Mouse (Mus musculus) CH12.LX (cell line): Measurements from ENCODE around the gene Gm17018. TPM values are rescaled to one million over a fixed set of nuclear protein-coding genes. Genes with fewer than 3 reads are reported as not detected.

Experiments
- DNase-seq: peaks from one replicate; pipeline ENCODE4 v3.0.0-alpha.2; 2013; ENCODE audit errors: extremely low read depth
- H3K27ac ChIP-seq: 2 replicates; pipeline ENCODE4 v1.5.1; 2012; ENCODE audit warnings: low read depth, mild to moderate bottlenecking, control low read depth, moderate library complexity; ENCODE audit not compliant: insufficient read depth
- H3K27me3 ChIP-seq: replicated peaks from 2 replicates; pipeline ENCODE3; 2012; ENCODE audit warnings: inconsistent platforms
- H3K36me3 ChIP-seq, 2 experiments: replicated peaks in 1 of 2; 2 replicates each; pipeline versions ENCODE3 to v1.6.1; 2012; ENCODE audit warnings: inconsistent platforms in 1 of 2, low read length in 1 of 2, mild to moderate bottlenecking in 1 of 2, mixed read lengths in 1 of 2, moderate library complexity in 1 of 2; ENCODE audit not compliant: control insufficient read depth in 1 of 2, insufficient read depth in 1 of 2
- H3K4me1 ChIP-seq, 2 experiments: 2 replicates each; pipeline ENCODE4 v1.6.1; 2012; ENCODE audit warnings: inconsistent platforms in 1 of 2, moderate library complexity in 1 of 2; ENCODE audit not compliant: insufficient read depth in 2 of 2, control insufficient read depth in 1 of 2
- H3K4me2 ChIP-seq: 2 replicates; pipeline ENCODE4 v1.6.1; 2012; ENCODE audit warnings: low read depth, mild to moderate bottlenecking, control low read depth; ENCODE audit not compliant: poor library complexity, insufficient read depth, severe bottlenecking
- H3K4me3 ChIP-seq, 3 experiments: fragments of 150-350 bp in 1 of 3; sonication (generic) in 1 of 3; replicated peaks in 1 of 3; 2 replicates each; pipeline versions ENCODE3 to v1.5.1; 2011 to 2012; ENCODE audit warnings: low read depth in 2 of 3, low read length in 2 of 3, mild to moderate bottlenecking in 2 of 3, moderate library complexity in 2 of 3, control low read depth in 1 of 3, improper control_type of control experiment in 1 of 3, inconsistent platforms in 1 of 3, mixed read lengths in 1 of 3; ENCODE audit not compliant: poor library complexity in 1 of 3
- H3K79me2 ChIP-seq: replicated peaks from 2 replicates; pipeline ENCODE4 v1.6.1; 2012; ENCODE audit warnings: mild to moderate bottlenecking, moderate library complexity; ENCODE audit not compliant: control insufficient read depth, poor library complexity, insufficient read depth, severe bottlenecking; ENCODE audit errors: extremely low read depth
- H3K9ac ChIP-seq: 2 replicates; pipeline ENCODE4 v1.6.1; 2012; ENCODE audit warnings: low read depth, mild to moderate bottlenecking, control low read depth, moderate library complexity; ENCODE audit not compliant: insufficient read depth
- H3K9me3 ChIP-seq: replicated peaks from 2 replicates; pipeline ENCODE3; 2012; ENCODE audit warnings: low read length, inconsistent platforms, mixed read lengths
- E2F4 ChIP-seq: IDR thresholded peaks from 2 replicates; pipeline ENCODE4 v1.6.1; 2011; ENCODE audit warnings: low read depth, low read length, improper control_type of control experiment; ENCODE audit not compliant: insufficient replicate concordance
- ETS1 ChIP-seq: conservative IDR thresholded peaks from 2 replicates; pipeline ENCODE4 v1.6.1; 2012; ENCODE audit warnings: low read depth, mild to moderate bottlenecking, inconsistent platforms, low read length, improper control_type of control experiment, moderate library complexity
- GABPA ChIP-seq: IDR thresholded peaks from 2 replicates; pipeline ENCODE4 v1.6.1; 2012; ENCODE audit warnings: low read depth, low read length, improper control_type of control experiment, inconsistent platforms; ENCODE audit not compliant: insufficient replicate concordance
- HCFC1 ChIP-seq: IDR thresholded peaks from 2 replicates; pipeline ENCODE4 v1.6.1; 2012; ENCODE audit warnings: low read depth, mild to moderate bottlenecking, inconsistent platforms, low read length, improper control_type of control experiment
- JUN ChIP-seq: IDR thresholded peaks from 2 replicates; pipeline ENCODE4 v1.6.1; 2011; ENCODE audit warnings: low read depth, mild to moderate bottlenecking, low read length, improper control_type of control experiment, moderate library complexity; ENCODE audit not compliant: insufficient read depth
- MAX ChIP-seq: IDR thresholded peaks from 2 replicates; pipeline ENCODE4 v1.6.1; 2011; ENCODE audit warnings: low read length, improper control_type of control experiment
- MAZ ChIP-seq: IDR thresholded peaks from 2 replicates; pipeline ENCODE4 v1.6.1; 2012; ENCODE audit warnings: low read depth, mild to moderate bottlenecking, inconsistent platforms, low read length, improper control_type of control experiment, moderate library complexity
- MXI1 ChIP-seq: IDR thresholded peaks from 2 replicates; pipeline ENCODE4 v1.6.1; 2011; ENCODE audit warnings: mild to moderate bottlenecking, low read depth, low read length, improper control_type of control experiment
- MYC ChIP-seq: IDR thresholded peaks from 2 replicates; pipeline ENCODE4 v1.6.1; 2011; ENCODE audit warnings: low read depth, mild to moderate bottlenecking, improper control_type of control experiment, low read length
- PAX5 ChIP-seq: IDR thresholded peaks from 2 replicates; pipeline ENCODE4 v1.6.1; 2012; ENCODE audit warnings: low read length, inconsistent platforms, mixed read lengths
- POLR2AphosphoS2 ChIP-seq: IDR thresholded peaks from 2 replicates; pipeline ENCODE4 v1.6.1; 2011; ENCODE audit warnings: low read depth, low read length, improper control_type of control experiment
- RAD21 ChIP-seq: IDR thresholded peaks from 2 replicates; pipeline ENCODE4 v1.6.1; 2011; ENCODE audit warnings: low read depth, mild to moderate bottlenecking, low read length, improper control_type of control experiment, moderate library complexity
- RCOR1 ChIP-seq: conservative IDR thresholded peaks from 2 replicates; pipeline ENCODE4 v1.6.1; 2012; ENCODE audit warnings: low read depth, mild to moderate bottlenecking, inconsistent platforms, low read length, improper control_type of control experiment
- TBP ChIP-seq: conservative IDR thresholded peaks from 2 replicates; pipeline ENCODE4 v1.6.1; 2011; ENCODE audit warnings: low read depth, low read length, improper control_type of control experiment
- USF2 ChIP-seq: conservative IDR thresholded peaks from 2 replicates; pipeline ENCODE4 v1.6.1; 2011; ENCODE audit warnings: low read depth, low read length, improper control_type of control experiment
- ZNF384 ChIP-seq: IDR thresholded peaks from 2 replicates; pipeline ENCODE4 v1.6.1; 2012; ENCODE audit warnings: low read depth, low read length, improper control_type of control experiment, inconsistent platforms
- dilution Hi-C: fragments of 300-500 bp; cut with MboI; formaldehyde crosslinking; loops from 2 replicates; pipeline ENCODE4 v1.14.3; 2020; ENCODE audit warnings: low sequenced_read_pairs; ENCODE audit not compliant: extremely low pct_unique_long_range_greater_than_20kb, extremely low pct_ligation_motif_present
- in situ Hi-C: fragments of 300-500 bp; cut with MboI; formaldehyde crosslinking; loops from 3 replicates; pipeline ENCODE4 v1.14.3; 2019; ENCODE audit warnings: low sequenced_read_pairs, low pct_ligation_motif_present, low pct_unique_long_range_greater_than_20kb, mixed read lengths
- polyA plus RNA-seq: library from polyadenylated mRNA; unstranded; fragments of >175 nt; gene quantifications from 2 replicates; pipeline ENCODE4 v1.2.1, GENCODE M21; 2012; ENCODE audit warnings: low read depth; ENCODE audit not compliant: insufficient read length
- total RNA-seq, 2 experiments: library from RNA; depleted of rRNA; stranded (reverse); fragments of 300-350 nt in 1 of 2; fragments of >200 nt in 1 of 2; gene quantifications; 2 replicates each; pipeline ENCODE4 v1.2.3; 2012 to 2014

The Gm17018 gene
- total and polyA plus RNA-seq, 3 experiments = 18.5 to 40.4 (median 34.4) TPM

GRCm38 (mm10) chr19:45533617-45534016, 26.8 kb upstream of the Gm17018 start:
- Histone ChIP-seq H3K36me3 (peaks cover 5 to 23% of the 10 kb centered on the region in 2 experiments), H3K9me3 (no peaks in the 10 kb centered on the region), H3K9ac (no peak overlapping the region), H3K79me2 (no peaks in the 10 kb centered on the region), H3K4me1 (peaks cover 0 to 7% of the 10 kb centered on the region in 2 experiments; a peak in 3 of 4 replicates), H3K4me2 (no peak overlapping the region), H3K4me3 (no peak overlapping the region), H3K27ac (no peak overlapping the region), H3K27me3 (no peaks in the 10 kb centered on the region)
- TF ChIP-seq MAX (no peak), RAD21 (no peak), E2F4 (no peak)
- DNase-seq = no peak
- in situ Hi-C loops = no loop called here
- dilution Hi-C loops = no loop called here

DNA sequence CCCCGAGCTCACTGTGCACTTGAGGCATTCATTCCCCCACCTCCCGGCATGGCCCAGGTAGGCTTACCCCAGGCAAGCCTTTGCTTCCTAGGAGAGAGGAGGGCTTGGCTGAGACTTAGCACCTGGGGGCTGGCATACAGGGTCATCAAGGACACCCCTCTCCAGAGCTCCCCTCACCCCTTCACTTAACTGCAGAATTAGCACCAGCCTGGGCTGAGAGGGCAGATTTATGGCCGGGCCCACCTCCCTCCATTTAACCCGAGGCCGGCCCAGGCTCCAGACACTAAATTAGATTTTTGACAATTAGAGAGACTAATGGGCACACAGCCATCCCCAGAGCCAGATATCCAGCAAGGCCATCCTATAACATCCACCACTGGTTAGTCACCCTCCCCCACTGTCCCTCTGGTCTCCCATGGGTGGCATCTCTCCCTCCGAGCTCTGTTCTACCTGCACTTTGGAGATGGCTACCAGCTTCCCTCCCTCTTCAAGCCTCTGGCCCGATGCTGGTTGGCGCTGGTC, 25.1 kb upstream of the Gm17018 start:
- Histone ChIP-seq H3K9ac (no peak overlapping the region), H3K27me3 (peaks cover 3% of the 10 kb centered on the region), H3K4me1 (no peaks in the 10 kb centered on the region; a peak in 1 of 4 replicates), H3K27ac (no peak overlapping the region), H3K4me2 (no peak overlapping the region), H3K9me3 (no peaks in the 10 kb centered on the region)
- dilution Hi-C loops = no loop called here
- TF ChIP-seq ZNF384 (no peak), MAZ (no peak), TBP (no peak), JUN (no peak), GABPA (no peak), POLR2AphosphoS2 (no peak), RCOR1 (no peak), MXI1 (no peak), PAX5 (no peak)
- TF ChIP-seq, all 38 proteins: peak for 0
- H3K36me3 ChIP-seq = peaks cover 0 to 6% of the 10 kb centered on the region in 2 experiments
- in situ Hi-C loops = no loop called here
- DNase-seq = no peak
- H3K79me2 ChIP-seq = no peaks in the 10 kb centered on the region
- H3K4me3 ChIP-seq = no peak overlapping the region

DNA sequence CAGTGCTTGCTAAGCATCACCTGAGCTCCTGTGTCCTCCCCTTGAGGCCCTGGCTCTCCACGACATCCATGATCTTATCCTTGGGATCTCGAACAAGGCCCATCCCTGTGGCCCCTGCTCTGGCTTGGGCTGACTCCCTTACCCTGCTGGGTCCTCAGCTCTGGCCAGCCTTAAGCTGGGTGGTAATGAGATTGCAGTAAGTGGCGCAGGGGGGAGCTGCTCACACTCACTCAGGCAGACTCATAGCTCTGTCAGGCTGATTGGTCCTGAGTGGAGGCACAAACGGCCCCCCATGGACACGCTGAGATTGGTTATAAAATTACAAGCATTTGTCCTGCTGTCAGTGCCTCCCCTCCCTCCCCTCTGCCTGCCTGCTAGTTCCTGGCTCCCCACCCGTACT, 24.5 kb upstream of the Gm17018 start:
- no peak overlapping the region for H3K4me3 ChIP-seq
- H3K27me3 ChIP-seq = peaks cover 9% of the 10 kb centered on the region
- dilution Hi-C loops = no loop called here
- H3K79me2 ChIP-seq = no peaks in the 10 kb centered on the region
- no peak overlapping the region for H3K9ac ChIP-seq
- H3K27ac ChIP-seq = no peak overlapping the region
- H3K36me3 ChIP-seq = peaks cover 0 to under 1% of the 10 kb centered on the region in 2 experiments
- no peak overlapping the region for H3K4me2 ChIP-seq
- in situ Hi-C loops = no loop called here
- no peaks in the 10 kb centered on the region for H3K9me3 ChIP-seq
- TF ChIP-seq ETS1 (no peak), E2F4 (no peak), MYC (no peak), HCFC1 (no peak), USF2 (no peak)
- peaks cover 0 to 2% of the 10 kb centered on the region in 2 experiments; a peak in 2 of 4 replicates for H3K4me1 ChIP-seq
- no peak for DNase-seq
